Mouse (Mus musculus): ENCODE data around the gene Lmx1a. TPM values are rescaled to one million over a fixed set of nuclear protein-coding genes. Genes with fewer than 3 reads are reported as not detected.

Lmx1a gene
- polyA plus RNA-seq, 1 experiment from 2014 or later: 0.68 TPM

GRCm38 (mm10) chr1:167789448-167789847 is 100.4 kb downstream of the Lmx1a start:
- H3K4me2 ChIP-seq: 0 out of 2 replicates have a peak overlapping the region, but pooled peaks have one; percentile 19
- H3K9ac ChIP-seq (replicated peaks): no peak overlapping the region
- H3K27me3 ChIP-seq (replicated peaks): peaks cover 2% of the 10 kb centered on the region; the same call in 1 of the 2 replicates
- peaks cover 11% of the 10 kb centered on the region; the same call in 1 of the 2 replicates for H3K4me1 ChIP-seq
- no peaks in the 10 kb centered on the region for H3K36me3 ChIP-seq
- no peak overlapping the region for H3K4me3 ChIP-seq (replicated peaks)
- H3K9me3 ChIP-seq (replicated peaks): no peaks in the 10 kb centered on the region
- ATAC-seq (ENCODE audit: low FRiP score): no peak
- 44% methylated on average over 8 of the region's 8 CpGs for WGBS
- H3K27ac ChIP-seq (replicated peaks): no peak overlapping the region

GRCm38 (mm10) chr1:167790688-167791087 is 101.7 kb downstream of the Lmx1a start:
- H3K27ac ChIP-seq (replicated peaks): no peak overlapping the region
- H3K4me3 ChIP-seq (replicated peaks): no peak overlapping the region
- no peak overlapping the region for H3K9ac ChIP-seq (replicated peaks)
- H3K27me3 ChIP-seq (replicated peaks): peaks cover 2% of the 10 kb centered on the region; the same call in 1 of the 2 replicates
- peaks cover 11% of the 10 kb centered on the region; the same call in 1 of the 2 replicates for H3K4me1 ChIP-seq
- no peaks in the 10 kb centered on the region for H3K9me3 ChIP-seq (replicated peaks)
- H3K4me2 ChIP-seq: no peak overlapping the region
- ATAC-seq (ENCODE audit: low FRiP score): no peak
- H3K36me3 ChIP-seq: no peaks in the 10 kb centered on the region
- WGBS: 86% methylated on average over 3 of the region's 3 CpGs

GRCm38 (mm10) chr1:167791221-167791620 is 102.2 kb downstream of the Lmx1a start:
- Histone ChIP-seq H3K36me3 (no peaks in the 10 kb centered on the region), H3K27ac (replicated peaks) (no peak overlapping the region), H3K4me2 (no peak overlapping the region), H3K4me3 (replicated peaks) (no peak overlapping the region), H3K27me3 (replicated peaks) (peaks cover 2% of the 10 kb centered on the region; the same call in 1 of the 2 replicates), H3K9me3 (replicated peaks) (no peaks in the 10 kb centered on the region), H3K4me1 (peaks cover 11% of the 10 kb centered on the region; the same call in 1 of the 2 replicates), H3K9ac (replicated peaks) (no peak overlapping the region)
- no peak for ATAC-seq (ENCODE audit: low FRiP score)
- WGBS: 74% methylated on average over 11 of the region's 11 CpGs

GRCm38 (mm10) chr1:167801923-167802322 is 112.9 kb downstream of the Lmx1a start:
- Histone ChIP-seq H3K4me3 (replicated peaks) (no peak overlapping the region), H3K9me3 (replicated peaks) (no peaks in the 10 kb centered on the region), H3K27me3 (replicated peaks) (0 out of 2 replicates have a peak, but pooled peaks cover 8% of the 10 kb centered on the region), H3K36me3 (no peaks in the 10 kb centered on the region), H3K9ac (replicated peaks) (no peak overlapping the region), H3K4me1 (peaks cover 30% of the 10 kb centered on the region), H3K4me2 (peak overlapping the region; percentile 90), H3K27ac (replicated peaks) (peak overlapping the region; percentile 86)
- WGBS: 37% methylated on average over 4 of the region's 4 CpGs
- ATAC-seq (ENCODE audit: low FRiP score): no peak

GRCm38 (mm10) chr1:167802510-167803271 is 113.7 kb downstream of the Lmx1a start:
- Histone ChIP-seq H3K4me1 (peaks cover 30% of the 10 kb centered on the region), H3K36me3 (no peaks in the 10 kb centered on the region), H3K9me3 (replicated peaks) (no peaks in the 10 kb centered on the region), H3K9ac (replicated peaks) (peak overlapping the region; percentile 50), H3K27ac (replicated peaks) (peak overlapping the region; percentile 86), H3K27me3 (replicated peaks) (0 out of 2 replicates have a peak, but pooled peaks cover 11% of the 10 kb centered on the region), H3K4me3 (replicated peaks) (peak overlapping the region; percentile 51), H3K4me2 (peak overlapping the region; percentile 90)
- ATAC-seq (ENCODE audit: low FRiP score): peak; percentile 89
- under 1% methylated on average over 58 of the region's 59 CpGs for WGBS

GRCm38 (mm10) chr1:167803351-167803981 is 114.4 kb downstream of the Lmx1a start:
- WGBS: 7% methylated on average over 10 of the region's 10 CpGs
- Histone ChIP-seq H3K9me3 (replicated peaks) (no peaks in the 10 kb centered on the region), H3K9ac (replicated peaks) (peak overlapping the region; percentile 50), H3K4me3 (replicated peaks) (peak overlapping the region; percentile 51), H3K4me2 (peak overlapping the region; percentile 90), H3K27ac (replicated peaks) (peak overlapping the region; percentile 86), H3K4me1 (peaks cover 30% of the 10 kb centered on the region), H3K36me3 (no peaks in the 10 kb centered on the region), H3K27me3 (replicated peaks) (0 out of 2 replicates have a peak, but pooled peaks cover 11% of the 10 kb centered on the region)
- ATAC-seq (ENCODE audit: low FRiP score): no peak

- no peak overlapping the region for H3K27ac ChIP-seq (replicated peaks)
- H3K9me3 ChIP-seq (replicated peaks): no peaks in the 10 kb centered on the region
- no peak overlapping the region for H3K4me3 ChIP-seq (replicated peaks)
- no peak overlapping the region for H3K4me2 ChIP-seq
- H3K4me1 ChIP-seq: peaks cover 30% of the 10 kb centered on the region
- WGBS: 67% methylated on average over 7 of the region's 7 CpGs
- no peak for ATAC-seq (ENCODE audit: low FRiP score)
- H3K36me3 ChIP-seq: no peaks in the 10 kb centered on the region
- H3K27me3 ChIP-seq (replicated peaks): 0 out of 2 replicates have a peak, but pooled peaks cover 11% of the 10 kb centered on the region
- H3K9ac ChIP-seq (replicated peaks): no peak overlapping the region
Observed at GRCm38 (mm10) chr1:167804836-167805235, 115.8 kb downstream of the Lmx1a start.

- H3K4me3 ChIP-seq (replicated peaks): no peak overlapping the region
- H3K36me3 ChIP-seq: no peaks in the 10 kb centered on the region
- H3K4me2 ChIP-seq: no peak overlapping the region
- WGBS: 92% methylated on average over 4 of the region's 4 CpGs
- H3K4me1 ChIP-seq: no peaks in the 10 kb centered on the region
- no peak overlapping the region for H3K9ac ChIP-seq (replicated peaks)
- H3K27ac ChIP-seq (replicated peaks): no peak overlapping the region
- 0 out of 2 replicates have a peak, but pooled peaks cover 6% of the 10 kb centered on the region for H3K27me3 ChIP-seq (replicated peaks)
- H3K9me3 ChIP-seq (replicated peaks): no peaks in the 10 kb centered on the region
- no peak for ATAC-seq (ENCODE audit: low FRiP score)
Observed at GRCm38 (mm10) chr1:167811141-167811540, 122.1 kb downstream of the Lmx1a start.

GRCm38 (mm10) chr1:167815166-167815565 is 126.1 kb downstream of the Lmx1a start:
- WGBS: 83% methylated on average over 4 of the region's 4 CpGs
- no peak overlapping the region for H3K4me2 ChIP-seq
- H3K9me3 ChIP-seq (replicated peaks): no peaks in the 10 kb centered on the region
- no peak for ATAC-seq (ENCODE audit: low FRiP score)
- no peak overlapping the region for H3K27ac ChIP-seq (replicated peaks)
- H3K36me3 ChIP-seq: no peaks in the 10 kb centered on the region
- no peaks in the 10 kb centered on the region for H3K27me3 ChIP-seq (replicated peaks)
- no peak overlapping the region for H3K4me3 ChIP-seq (replicated peaks)
- peaks cover 12% of the 10 kb centered on the region for H3K4me1 ChIP-seq
- no peak overlapping the region for H3K9ac ChIP-seq (replicated peaks)

GRCm38 (mm10) chr1:167817028-167817427 is 128.0 kb downstream of the Lmx1a start:
- peaks cover 12% of the 10 kb centered on the region for H3K4me1 ChIP-seq
- H3K4me2 ChIP-seq: no peak overlapping the region
- no peak overlapping the region for H3K9ac ChIP-seq (replicated peaks)
- H3K9me3 ChIP-seq (replicated peaks): no peaks in the 10 kb centered on the region
- no peaks in the 10 kb centered on the region for H3K27me3 ChIP-seq (replicated peaks)
- 36% methylated on average over 6 of the region's 6 CpGs for WGBS
- H3K4me3 ChIP-seq (replicated peaks): no peak overlapping the region
- H3K36me3 ChIP-seq: no peaks in the 10 kb centered on the region
- no peak overlapping the region for H3K27ac ChIP-seq (replicated peaks)
- peak; percentile 35 for ATAC-seq (ENCODE audit: low FRiP score)

- no peaks in the 10 kb centered on the region for H3K9me3 ChIP-seq (replicated peaks)
- H3K4me2 ChIP-seq: no peak overlapping the region
- peak; percentile 62; the same call in 1 of the 2 replicates for ATAC-seq (ENCODE audit: low FRiP score)
- H3K9ac ChIP-seq (replicated peaks): no peak overlapping the region
- H3K4me3 ChIP-seq (replicated peaks): no peak overlapping the region
- WGBS: 8% methylated on average over 1 of the region's 1 CpGs
- no peaks in the 10 kb centered on the region for H3K27me3 ChIP-seq (replicated peaks)
- H3K36me3 ChIP-seq: no peaks in the 10 kb centered on the region
- H3K27ac ChIP-seq (replicated peaks): no peak overlapping the region
- H3K4me1 ChIP-seq: peaks cover 12% of the 10 kb centered on the region
Observed at GRCm38 (mm10) chr1:167817616-167818015, 128.6 kb downstream of the Lmx1a start.
